Mouse (Mus musculus) spleen, adult 2 months (tissue): Measurements from ENCODE around the gene Wdr59.

Source experiments
- CTCF ChIP-seq: fragments of 200-500 bp; IDR thresholded peaks from 2 replicates; pipeline ENCODE4 v1.5.1; 2011; ENCODE audit warnings: mild to moderate bottlenecking, inconsistent platforms; ENCODE audit not compliant: insufficient read depth, insufficient read length, insufficient replicate concordance; ENCODE audit errors: extremely low read depth
- POLR2A ChIP-seq: fragments of 200-500 bp; IDR thresholded peaks from 2 replicates; pipeline ENCODE4 v1.6.1; 2011; ENCODE audit warnings: low read depth, low read length, inconsistent platforms

DNA sequence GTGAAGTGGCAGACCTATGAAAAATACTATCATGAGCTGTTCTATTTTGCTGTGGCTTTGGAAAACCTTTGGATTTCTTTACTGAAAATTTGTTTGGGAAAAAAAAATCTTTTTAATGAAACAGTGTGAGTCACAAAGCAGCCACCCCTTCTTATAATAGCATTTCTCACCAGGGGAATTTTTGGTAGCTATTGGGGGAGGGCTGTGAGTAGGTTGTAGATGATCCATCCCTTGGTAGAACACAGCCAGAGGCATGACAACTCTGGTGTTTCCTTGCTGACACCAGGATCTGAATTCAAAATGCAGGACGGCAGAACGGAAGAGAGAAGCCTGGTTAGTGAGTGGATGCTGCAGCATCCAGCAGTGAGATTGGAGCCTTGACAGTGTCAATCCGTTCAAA, 25.3 kb upstream of the Wdr59 start:
- no peak for TF ChIP-seq CTCF
- no peak for TF ChIP-seq POLR2A
